Mouse (Mus musculus) heart, adult 2 months (tissue): Measurements from ENCODE around the gene Tekt2.

ENCODE experiments used
- CTCF ChIP-seq: fragments of 200-600 bp; IDR thresholded peaks from 2 replicates; pipeline ENCODE4 v1.8.1; 2022; ENCODE audit warnings: antibody characterized with exemption, mild to moderate bottlenecking, moderate library complexity
- POLR2A ChIP-seq: fragments of 200-500 bp; IDR thresholded peaks from 2 replicates; pipeline ENCODE4 v1.6.1; 2011; ENCODE audit warnings: mild to moderate bottlenecking, low read depth, low read length, control low read depth; ENCODE audit not compliant: insufficient read depth

GRCm38 (mm10) chr4:126306058-126306457, 19.4 kb downstream of the Tekt2 start:
- no peak for TF ChIP-seq POLR2A
- TF ChIP-seq CTCF, result peak; percentile 24; the same call in 1 of the 2 replicates
